Mouse (Mus musculus): Measurements from ENCODE around the gene Chd1.
"Not testable (repeated sequence)": the region's sequence is repeated elsewhere in the genome, so short reads cannot be mapped to it uniquely, and the experiment has no call there.

Gene Chd1

GRCm38 (mm10) chr17:15704475-15705300 lies at the start of gene Chd1:
Chd1 (plus strand) TSS chr17:15704967.
- DNase-seq (ENCODE audit: extremely low spot score, low read depth, low spot score): no peak

- DNase-seq (ENCODE audit: extremely low spot score, low read depth, low spot score): peak; percentile 62
These were observed 47.7 kb upstream of the Chd1 start for GRCm38 (mm10) chr17:15656881-15657607.

- no peak for DNase-seq (ENCODE audit: extremely low spot score, low read depth, low spot score)
These were observed 31.9 kb upstream of the Chd1 start for GRCm38 (mm10) chr17:15672870-15673269.

GRCm38 (mm10) chr17:15677970-15678645 lies 26.7 kb upstream of the Chd1 start:
- no peak for DNase-seq (ENCODE audit: extremely low spot score, low read depth, low spot score)

- DNase-seq (ENCODE audit: extremely low spot score, low read depth, low spot score): no peak
These were observed 24.7 kb upstream of the Chd1 start for GRCm38 (mm10) chr17:15679966-15680630.

GRCm38 (mm10) chr17:15680661-15681060 lies 24.1 kb upstream of the Chd1 start:
- DNase-seq (ENCODE audit: extremely low spot score, low read depth, low spot score): no peak

- no peak for DNase-seq (ENCODE audit: extremely low spot score, low read depth, low spot score)
These were observed 18.4 kb upstream of the Chd1 start for GRCm38 (mm10) chr17:15686396-15686795.

- no peak for DNase-seq (ENCODE audit: extremely low spot score, low read depth, low spot score)
These were observed 14.5 kb upstream of the Chd1 start for GRCm38 (mm10) chr17:15690304-15690703.

GRCm38 (mm10) chr17:15695566-15695965 lies 9.2 kb upstream of the Chd1 start:
- DNase-seq (ENCODE audit: extremely low spot score, low read depth, low spot score): no peak

GRCm38 (mm10) chr17:15698956-15699355 lies 5.8 kb upstream of the Chd1 start:
- no peak for DNase-seq (ENCODE audit: extremely low spot score, low read depth, low spot score)

- no peak for DNase-seq (ENCODE audit: extremely low spot score, low read depth, low spot score)
These were observed 3.3 kb upstream of the Chd1 start for GRCm38 (mm10) chr17:15701505-15701904.

GRCm38 (mm10) chr17:15704158-15704474 lies 651 bp upstream of the Chd1 start:
- no peak for DNase-seq (ENCODE audit: extremely low spot score, low read depth, low spot score)

GRCm38 (mm10) chr17:15705303-15706284 lies 827 bp downstream of the Chd1 start:
- no peak for DNase-seq (ENCODE audit: extremely low spot score, low read depth, low spot score)

- DNase-seq (ENCODE audit: extremely low spot score, low read depth, low spot score): no peak
These were observed 9.7 kb downstream of the Chd1 start for GRCm38 (mm10) chr17:15714507-15714906.

- no peak for DNase-seq (ENCODE audit: extremely low spot score, low read depth, low spot score)
These were observed 10.5 kb downstream of the Chd1 start for GRCm38 (mm10) chr17:15715013-15715902.

- DNase-seq (ENCODE audit: extremely low spot score, low read depth, low spot score): no peak
These were observed 11.2 kb downstream of the Chd1 start for GRCm38 (mm10) chr17:15715940-15716339.

GRCm38 (mm10) chr17:15720841-15721240 lies 16.1 kb downstream of the Chd1 start:
- no peak for DNase-seq (ENCODE audit: extremely low spot score, low read depth, low spot score)

GRCm38 (mm10) chr17:15723291-15723690 lies 18.5 kb downstream of the Chd1 start:
- no peak for DNase-seq (ENCODE audit: extremely low spot score, low read depth, low spot score)

GRCm38 (mm10) chr17:15723866-15724475 lies 19.2 kb downstream of the Chd1 start:
- not testable (repeated sequence) for DNase-seq (ENCODE audit: extremely low spot score, low read depth, low spot score)

All from hindlimb bud, embryonic 11.5 days (tissue).